Mouse (Mus musculus): ENCODE data around the gene Thbs4. TPM values are rescaled to one million over a fixed set of nuclear protein-coding genes. Genes with fewer than 3 reads are reported as not detected.
A peak's percentile ranks its signal among the peaks of the same experiment; 100 is the strongest.
"Not testable (repeated sequence)": the region's sequence is repeated elsewhere in the genome, so short reads cannot be mapped to it uniquely, and the experiment has no call there.

Thbs4 gene
- 31.0 and 36.8 TPM in 2 replicates for polyA plus RNA-seq (2015; fragmentation: Nextera tagmentation; extraction: Ambion mirVana)

- no peaks in the 10 kb centered on the region for H3K36me3 ChIP-seq
- no peak for ATAC-seq (ENCODE audit: extremely low read depth, insufficient number of reproducible peaks, low FRiP score, low TSS enrichment)
- peak within 1 kb of the TSS; percentile 80 for H3K9ac ChIP-seq
- H3K4me1 ChIP-seq = peaks cover 3% of the 10 kb centered on the region; the same call in 1 of the 2 replicates
- 0 out of 2 replicates have a peak within 1 kb of the TSS, but pooled peaks have one; percentile 37 for H3K27ac ChIP-seq (replicated peaks)
- peak within 1 kb of the TSS; percentile 60 for H3K4me3 ChIP-seq
- WGBS = 6% methylated on average over 38 of the region's 45 CpGs
- H3K27me3 ChIP-seq (replicated peaks) = peaks cover 38% of the 10 kb centered on the region
- no peaks in the 10 kb centered on the region for H3K9me3 ChIP-seq
- peak within 1 kb of the TSS; percentile 82 for H3K4me2 ChIP-seq
These were observed at the start of gene Thbs4 for GRCm38 (mm10) chr13:92794462-92795214. TSS of gene Thbs4 (minus strand) at chr13:92794818.

GRCm38 (mm10) chr13:92833162-92833561, 38.5 kb upstream of the Thbs4 start:
- no peak overlapping the region for H3K27ac ChIP-seq (replicated peaks)
- H3K9ac ChIP-seq = no peak overlapping the region
- no peaks in the 10 kb centered on the region for H3K27me3 ChIP-seq (replicated peaks)
- H3K4me3 ChIP-seq = no peak overlapping the region
- H3K4me1 ChIP-seq = no peaks in the 10 kb centered on the region
- no peak overlapping the region for H3K4me2 ChIP-seq
- no peak for ATAC-seq (ENCODE audit: extremely low read depth, insufficient number of reproducible peaks, low FRiP score, low TSS enrichment)
- H3K36me3 ChIP-seq = no peaks in the 10 kb centered on the region
- H3K9me3 ChIP-seq = no peaks in the 10 kb centered on the region
- 75% methylated on average over 4 of the region's 4 CpGs for WGBS

GRCm38 (mm10) chr13:92828820-92829219, 34.2 kb upstream of the Thbs4 start:
- Histone ChIP-seq H3K4me1 (no peaks in the 10 kb centered on the region), H3K9ac (no peak overlapping the region), H3K9me3 (no peaks in the 10 kb centered on the region), H3K4me3 (peak overlapping the region; percentile 14; the same call in 1 of the 2 replicates), H3K27me3 (replicated peaks) (no peaks in the 10 kb centered on the region), H3K4me2 (peak overlapping the region; percentile 16; the same call in 1 of the 2 replicates), H3K27ac (replicated peaks) (no peak overlapping the region), H3K36me3 (no peaks in the 10 kb centered on the region)
- ATAC-seq (ENCODE audit: extremely low read depth, insufficient number of reproducible peaks, low FRiP score, low TSS enrichment) = no peak
- 51% methylated on average over 10 of the region's 10 CpGs for WGBS

- H3K4me3 ChIP-seq = no peak overlapping the region
- no peak overlapping the region for H3K9ac ChIP-seq
- 36% methylated on average over 3 of the region's 3 CpGs for WGBS
- H3K9me3 ChIP-seq = no peaks in the 10 kb centered on the region
- peak overlapping the region; percentile 67 for H3K27ac ChIP-seq (replicated peaks)
- peaks cover 33% of the 10 kb centered on the region for H3K4me1 ChIP-seq
- no peak for ATAC-seq (ENCODE audit: extremely low read depth, insufficient number of reproducible peaks, low FRiP score, low TSS enrichment)
- H3K27me3 ChIP-seq (replicated peaks) = no peaks in the 10 kb centered on the region
- H3K36me3 ChIP-seq = no peaks in the 10 kb centered on the region
- H3K4me2 ChIP-seq = no peak overlapping the region
These were observed 22.7 kb upstream of the Thbs4 start for GRCm38 (mm10) chr13:92817357-92817756.

GRCm38 (mm10) chr13:92816329-92816728, 21.7 kb upstream of the Thbs4 start:
- Histone ChIP-seq H3K4me2 (no peak overlapping the region), H3K27ac (replicated peaks) (0 out of 2 replicates have a peak overlapping the region, but pooled peaks have one; percentile 39), H3K4me3 (no peak overlapping the region), H3K9me3 (no peaks in the 10 kb centered on the region), H3K4me1 (peaks cover 33% of the 10 kb centered on the region), H3K9ac (no peak overlapping the region), H3K27me3 (replicated peaks) (no peaks in the 10 kb centered on the region), H3K36me3 (no peaks in the 10 kb centered on the region)
- no peak for ATAC-seq (ENCODE audit: extremely low read depth, insufficient number of reproducible peaks, low FRiP score, low TSS enrichment)
- whole genome bisulfite sequencing = 45% methylated on average over 5 of the region's 5 CpGs

- 38% methylated on average over 1 of the region's 1 CpGs for WGBS
- H3K9me3 ChIP-seq; H3K36me3 ChIP-seq; H3K27ac ChIP-seq (replicated peaks); H3K9ac ChIP-seq; H3K27me3 ChIP-seq (replicated peaks); H3K4me2 ChIP-seq; H3K4me3 ChIP-seq; ATAC-seq (ENCODE audit: extremely low read depth, insufficient number of reproducible peaks, low FRiP score, low TSS enrichment): not testable (repeated sequence)
- peaks cover 16% of the 10 kb centered on the region for H3K4me1 ChIP-seq
These were observed 16.0 kb upstream of the Thbs4 start for GRCm38 (mm10) chr13:92810592-92810991.

- Histone ChIP-seq H3K9ac (no peak overlapping the region), H3K27me3 (replicated peaks) (no peaks in the 10 kb centered on the region), H3K9me3 (no peaks in the 10 kb centered on the region), H3K27ac (replicated peaks) (no peak overlapping the region), H3K4me2 (no peak overlapping the region), H3K36me3 (no peaks in the 10 kb centered on the region), H3K4me1 (peaks cover 8% of the 10 kb centered on the region), H3K4me3 (no peak overlapping the region)
- WGBS = 85% methylated on average over 3 of the region's 3 CpGs
- ATAC-seq (ENCODE audit: extremely low read depth, insufficient number of reproducible peaks, low FRiP score, low TSS enrichment) = no peak
These were observed 13.2 kb upstream of the Thbs4 start for GRCm38 (mm10) chr13:92807849-92808248.

- Histone ChIP-seq H3K4me1 (peaks cover 8% of the 10 kb centered on the region), H3K27ac (replicated peaks) (no peak overlapping the region), H3K9ac (no peak overlapping the region), H3K9me3 (no peaks in the 10 kb centered on the region), H3K4me2 (no peak overlapping the region), H3K27me3 (replicated peaks) (no peaks in the 10 kb centered on the region), H3K36me3 (no peaks in the 10 kb centered on the region), H3K4me3 (no peak overlapping the region)
- no peak for ATAC-seq (ENCODE audit: extremely low read depth, insufficient number of reproducible peaks, low FRiP score, low TSS enrichment)
These were observed 12.2 kb upstream of the Thbs4 start for GRCm38 (mm10) chr13:92806785-92807184.

GRCm38 (mm10) chr13:92799306-92799925, 4.8 kb upstream of the Thbs4 start:
- no peak overlapping the region for H3K4me3 ChIP-seq
- H3K36me3 ChIP-seq = no peaks in the 10 kb centered on the region
- no peak overlapping the region for H3K4me2 ChIP-seq
- H3K4me1 ChIP-seq = peaks cover 2% of the 10 kb centered on the region; the same call in 1 of the 2 replicates
- H3K27me3 ChIP-seq (replicated peaks) = peaks cover 21% of the 10 kb centered on the region
- H3K9me3 ChIP-seq = no peaks in the 10 kb centered on the region
- WGBS = 61% methylated on average over 7 of the region's 7 CpGs
- no peak overlapping the region for H3K27ac ChIP-seq (replicated peaks)
- no peak for ATAC-seq (ENCODE audit: extremely low read depth, insufficient number of reproducible peaks, low FRiP score, low TSS enrichment)
- H3K9ac ChIP-seq = no peak overlapping the region

GRCm38 (mm10) chr13:92798830-92799229, 4.2 kb upstream of the Thbs4 start:
- Histone ChIP-seq H3K4me1 (peaks cover 3% of the 10 kb centered on the region; the same call in 1 of the 2 replicates), H3K9ac (no peak overlapping the region), H3K4me3 (no peak overlapping the region), H3K27ac (replicated peaks) (no peak overlapping the region), H3K27me3 (replicated peaks) (peaks cover 27% of the 10 kb centered on the region), H3K9me3 (no peaks in the 10 kb centered on the region), H3K4me2 (no peak overlapping the region), H3K36me3 (no peaks in the 10 kb centered on the region)
- no peak for ATAC-seq (ENCODE audit: extremely low read depth, insufficient number of reproducible peaks, low FRiP score, low TSS enrichment)
- WGBS = 75% methylated on average over 2 of the region's 2 CpGs

GRCm38 (mm10) chr13:92793636-92794035, 982 bp downstream of the Thbs4 start:
- peaks cover 3% of the 10 kb centered on the region; the same call in 1 of the 2 replicates for H3K4me1 ChIP-seq
- H3K36me3 ChIP-seq = no peaks in the 10 kb centered on the region
- H3K27me3 ChIP-seq (replicated peaks) = peaks cover 38% of the 10 kb centered on the region
- H3K27ac ChIP-seq (replicated peaks) = no peak overlapping the region
- WGBS = 54% methylated on average over 8 of the region's 8 CpGs
- H3K9ac ChIP-seq = peak overlapping the region; percentile 80; the same call in 1 of the 2 replicates
- no peaks in the 10 kb centered on the region for H3K9me3 ChIP-seq
- no peak for ATAC-seq (ENCODE audit: extremely low read depth, insufficient number of reproducible peaks, low FRiP score, low TSS enrichment)
- H3K4me2 ChIP-seq = peak overlapping the region; percentile 82
- peak overlapping the region; percentile 60 for H3K4me3 ChIP-seq

Measured in heart, embryonic 13.5 days (tissue).